ENCODE assay signal across 21 mouse cellular contexts in the genomic region with DNA sequence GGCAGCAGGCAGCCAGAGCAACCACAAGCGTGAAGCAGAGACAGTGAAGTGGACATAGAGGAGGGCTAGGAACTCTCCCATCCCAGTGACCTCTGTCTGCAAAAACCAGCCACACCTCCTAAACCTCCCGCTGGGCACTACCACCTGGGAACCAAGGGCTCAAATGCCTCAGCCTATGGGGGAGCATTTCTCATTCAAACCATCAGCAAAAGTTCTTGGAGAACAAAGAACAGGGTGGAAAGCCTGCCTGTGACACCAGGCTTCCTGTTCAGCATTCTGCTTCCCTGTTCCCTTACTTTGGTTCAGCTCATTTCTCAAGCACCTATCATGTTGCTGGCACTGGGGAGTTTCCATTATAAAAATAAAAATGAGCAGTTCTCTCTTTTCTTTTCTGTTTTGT.
"Had no signal": no experiment of that assay in that cellular context is flagged by ENCODE, and none has a peak within 500 bp of the region (broad histone marks: within the 10 kb centered on the region; RNA-seq: fewer than 3 reads in every experiment).

No protein-coding gene starts in this region.

- ATAC-seq: hindbrain, postnatal 0 days; intestine, embryonic 16.5 days; liver, embryonic 12.5 days had no signal

- H3K27ac ChIP-seq: heart, embryonic 10.5 days; hindbrain, embryonic 13.5 days; hindbrain, embryonic 15.5 days; hindbrain, postnatal 0 days; kidney, embryonic 15.5 days; kidney, postnatal 0 days; limb, embryonic 13.5 days; limb, embryonic 15.5 days; liver, embryonic 12.5 days; liver, embryonic 14.5 days had no signal

- H3K4me3 ChIP-seq: heart, embryonic 10.5 days; heart, embryonic 12.5 days; hindbrain, embryonic 13.5 days; hindbrain, embryonic 15.5 days; kidney, embryonic 15.5 days; limb, embryonic 13.5 days; limb, embryonic 15.5 days; liver, embryonic 12.5 days had no signal

- DNase-seq: gastrocnemius, postnatal 14 days; gastrocnemius, postnatal 36 days; heart, postnatal 14 days; heart, postnatal 36 days; kidney, adult 11 months; kidney, adult 8-10 months; kidney, postnatal 14 days; kidney, postnatal 36 days; left cerebral cortex, postnatal 4 days had no signal
